Mouse (Mus musculus) heart, embryonic 12.5 days (tissue): ENCODE results near the gene Ankrd52. TPM values are rescaled to one million over a fixed set of nuclear protein-coding genes. Genes with fewer than 3 reads are reported as not detected.

Source experiments
- ATAC-seq: fragments of 200-750 bp; cut with Nextera tagmentation; 2 replicates; pipeline ENCODE4 v1.8.0; 2017; ENCODE audit warnings: moderate TSS enrichment, moderate library complexity; ENCODE audit not compliant: insufficient number of reproducible peaks, low FRiP score
- H3K27ac ChIP-seq: fragments of 300-500 bp; sonication (generic); 2 replicates; pipeline ENCODE4 v1.5.1; 2016; ENCODE audit warnings: mild to moderate bottlenecking, moderate library complexity; ENCODE audit not compliant: poor library complexity, severe bottlenecking
- H3K27me3 ChIP-seq: fragments of 300-500 bp; sonication (generic); replicated peaks from 2 replicates; pipeline ENCODE4 v1.6.1; 2016; ENCODE audit warnings: mild to moderate bottlenecking, moderate library complexity
- H3K36me3 ChIP-seq: fragments of 300-500 bp; sonication (generic); 2 replicates; pipeline ENCODE4 v1.6.1; 2016; ENCODE audit warnings: mild to moderate bottlenecking, moderate library complexity
- H3K4me1 ChIP-seq: fragments of 300-500 bp; sonication (generic); replicated peaks from 2 replicates; pipeline ENCODE4 v1.6.1; 2016; ENCODE audit warnings: mild to moderate bottlenecking
- H3K4me2 ChIP-seq: fragments of 300-500 bp; sonication (generic); 2 replicates; pipeline ENCODE4 v1.6.1; 2016; ENCODE audit warnings: mild to moderate bottlenecking, moderate library complexity
- H3K4me3 ChIP-seq: fragments of 300-500 bp; sonication (generic); 2 replicates; pipeline ENCODE4 v1.5.1; 2016; ENCODE audit warnings: mild to moderate bottlenecking
- H3K9ac ChIP-seq: fragments of 300-500 bp; sonication (generic); 2 replicates; pipeline ENCODE4 v1.6.1; 2016; ENCODE audit warnings: mild to moderate bottlenecking, moderate library complexity
- H3K9me3 ChIP-seq: fragments of 300-500 bp; sonication (generic); replicated peaks from 2 replicates; pipeline ENCODE4 v1.6.1; 2016; ENCODE audit warnings: mild to moderate bottlenecking, moderate library complexity
- WGBS: fragments of 180-500 bp; shearing (Covaris S2); methylation state at CpG from one replicate; pipeline ENCODE4 v1.1.7; 2016; 5-methylcytosine and 5-hydroxymethylcytosine counted together
- microRNA-seq: library from miRNA; unstranded; fragments of <30 nt; microRNA quantifications from one replicate; pipeline ENCODE4, GENCODE M21; 2017
- polyA plus RNA-seq: library from polyadenylated mRNA; unstranded; fragments of >200 nt; fragmentation: Nextera tagmentation; extraction: Ambion mirVana; gene quantifications from 2 replicates; pipeline ENCODE4 v1.2.1, GENCODE M21; 2016

Gene Ankrd52
- polyA plus RNA-seq, 1 experiment from 2014 or later: 10.6 TPM

DNA sequence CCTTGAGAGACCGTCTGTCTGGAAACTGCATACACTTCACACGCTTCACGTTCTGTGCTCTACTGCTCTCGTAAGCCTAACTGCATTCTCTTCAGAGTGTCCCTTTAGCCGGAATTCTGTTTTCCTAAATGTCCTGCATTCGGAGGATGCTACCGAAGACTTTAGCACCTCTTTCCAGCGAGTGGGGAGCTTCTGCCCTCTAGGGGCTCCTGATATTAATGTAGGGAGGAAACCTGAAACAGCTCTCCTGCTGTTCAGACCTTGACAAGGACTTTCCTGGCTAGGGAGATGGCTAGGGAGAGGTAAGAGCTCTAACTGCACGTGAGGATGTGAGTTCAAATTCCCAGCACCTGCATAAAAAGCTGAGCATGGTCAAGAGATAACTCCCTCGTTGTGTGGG lies 63.5 kb downstream of the Ankrd52 start:
- no peak overlapping the region for H3K27ac ChIP-seq
- H3K36me3 ChIP-seq: peaks cover 67% of the 10 kb centered on the region

DNA sequence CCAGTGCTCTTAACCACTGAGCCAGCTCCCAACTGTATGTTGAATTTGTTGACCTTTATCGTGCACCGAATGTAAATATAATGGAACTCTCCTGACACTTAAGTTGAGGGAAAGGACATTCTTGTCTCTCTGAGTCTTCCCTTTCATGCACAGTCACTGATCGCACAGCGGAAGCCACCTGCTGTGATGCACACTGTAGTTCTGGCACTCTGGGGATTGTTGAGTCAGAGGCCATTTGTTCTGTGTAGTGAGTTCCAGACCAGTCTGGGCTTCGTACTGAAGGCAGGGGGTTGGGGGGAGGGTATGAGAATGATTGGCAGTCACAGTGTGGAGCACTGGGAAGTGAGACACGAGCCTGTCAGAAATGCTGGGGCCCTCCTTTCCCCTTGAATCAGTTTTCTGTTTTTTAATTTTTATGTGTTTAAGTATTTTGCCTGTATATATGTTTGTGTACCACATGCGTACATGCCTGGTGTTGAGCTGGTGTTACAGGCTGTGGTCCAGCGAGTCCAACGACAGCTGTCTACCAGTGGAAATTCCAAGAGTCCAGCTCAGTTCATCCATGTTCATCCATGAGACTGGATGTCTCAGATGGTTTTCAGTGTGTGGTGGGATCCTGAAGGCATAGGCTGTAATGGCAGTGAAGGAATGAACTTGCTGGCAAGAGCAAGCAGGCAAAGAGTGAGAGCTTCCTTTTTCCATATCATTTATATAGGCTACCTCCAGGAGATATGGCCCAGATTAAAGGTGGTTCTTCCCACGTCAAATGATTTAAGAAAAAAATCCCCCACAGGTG lies 64.6 kb downstream of the Ankrd52 start:
- ATAC-seq: no peak
- Histone ChIP-seq H3K4me1 (peaks cover 5% of the 10 kb centered on the region), H3K27me3 (no peaks in the 10 kb centered on the region), H3K27ac (no peak overlapping the region), H3K9ac (no peak overlapping the region), H3K4me3 (no peak overlapping the region), H3K4me2 (no peak overlapping the region), H3K9me3 (no peaks in the 10 kb centered on the region), H3K36me3 (peaks cover 56% of the 10 kb centered on the region)
- WGBS: 89% methylated on average over 10 of the region's 10 CpGs

More for the DNA sequence above, 63.5 kb downstream of the Ankrd52 start:
- Histone ChIP-seq H3K9me3 (no peaks in the 10 kb centered on the region), H3K4me1 (peaks cover 12% of the 10 kb centered on the region), H3K4me2 (no peak overlapping the region), H3K27me3 (no peaks in the 10 kb centered on the region), H3K4me3 (no peak overlapping the region), H3K9ac (no peak overlapping the region)
- 58% methylated on average over 10 of the region's 10 CpGs for whole genome bisulfite sequencing
- ATAC-seq: no peak

DNA sequence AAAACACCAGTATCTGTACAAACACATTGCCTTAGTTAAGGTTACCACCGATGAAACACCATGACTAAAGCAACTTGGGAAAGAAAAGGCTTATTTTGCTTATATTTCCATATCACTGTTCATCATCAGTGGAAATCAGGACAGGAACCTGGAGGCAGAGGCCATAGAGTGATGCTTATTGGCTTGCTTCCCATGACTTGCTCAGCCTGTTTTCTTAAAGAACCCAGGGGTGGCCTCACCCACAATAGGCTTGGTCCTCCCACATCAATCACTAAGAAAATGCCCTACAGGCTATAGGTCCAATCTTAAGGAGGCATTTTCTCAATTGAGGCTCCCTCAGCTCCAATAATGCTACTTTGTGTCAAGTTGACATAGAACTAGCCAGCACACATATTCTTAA lies 65.8 kb downstream of the Ankrd52 start:
- no peak overlapping the region for H3K27ac ChIP-seq
- ATAC-seq: no peak

DNA sequence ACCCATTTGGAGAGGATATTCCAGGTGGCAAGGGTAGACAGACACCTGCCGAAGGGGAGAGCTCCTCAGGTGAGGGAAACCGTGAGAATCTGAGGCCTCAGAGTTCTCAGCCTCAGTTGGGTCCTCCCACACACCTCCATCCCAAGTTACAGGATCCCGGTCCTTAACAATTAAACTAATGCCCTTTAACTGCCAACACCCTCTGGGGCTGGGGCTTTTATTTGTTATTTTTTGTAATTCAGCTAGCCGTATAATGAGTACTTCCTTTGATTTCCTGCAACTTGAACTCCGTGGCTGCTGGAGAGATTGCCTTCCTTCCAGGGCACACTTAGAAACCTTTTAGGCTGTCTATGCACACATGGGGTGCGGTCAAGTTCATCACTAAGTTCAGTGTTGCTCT lies 67.4 kb downstream of the Ankrd52 start:
- Histone ChIP-seq H3K4me2 (no peak overlapping the region), H3K9ac (no peak overlapping the region), H3K27me3 (no peaks in the 10 kb centered on the region), H3K9me3 (no peaks in the 10 kb centered on the region), H3K4me3 (no peak overlapping the region), H3K36me3 (peaks cover 30% of the 10 kb centered on the region), H3K27ac (no peak overlapping the region), H3K4me1 (no peaks in the 10 kb centered on the region)
- WGBS: 67% methylated on average over 6 of the region's 6 CpGs
- no peak for ATAC-seq

More for the DNA sequence above, 65.8 kb downstream of the Ankrd52 start:
- Histone ChIP-seq H3K4me2 (no peak overlapping the region), H3K27me3 (no peaks in the 10 kb centered on the region), H3K9me3 (no peaks in the 10 kb centered on the region), H3K36me3 (peaks cover 45% of the 10 kb centered on the region), H3K4me3 (no peak overlapping the region), H3K4me1 (peaks cover 5% of the 10 kb centered on the region), H3K9ac (no peak overlapping the region)
- WGBS: 74% methylated on average over 1 of the region's 1 CpGs

DNA sequence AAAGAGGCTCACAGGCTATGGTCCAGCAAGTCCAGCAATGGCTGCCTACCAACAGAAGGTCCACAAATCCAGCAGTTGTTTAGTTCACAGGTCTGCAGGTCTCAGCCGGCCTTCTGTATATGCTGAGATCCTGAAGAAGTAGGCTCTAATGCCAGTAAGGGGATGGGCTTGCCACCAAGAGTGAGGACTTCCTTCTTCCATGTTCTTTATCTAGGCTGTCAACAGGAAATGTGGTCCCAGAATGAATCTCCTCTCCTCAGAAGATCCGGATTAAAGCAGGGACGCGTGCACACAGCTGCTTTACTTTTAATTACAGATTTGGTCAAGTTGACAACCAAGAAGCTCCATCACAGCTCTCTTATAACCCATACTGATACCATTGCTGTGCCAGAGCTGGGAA lies 68.5 kb downstream of the Ankrd52 start:
- ATAC-seq: no peak

DNA sequence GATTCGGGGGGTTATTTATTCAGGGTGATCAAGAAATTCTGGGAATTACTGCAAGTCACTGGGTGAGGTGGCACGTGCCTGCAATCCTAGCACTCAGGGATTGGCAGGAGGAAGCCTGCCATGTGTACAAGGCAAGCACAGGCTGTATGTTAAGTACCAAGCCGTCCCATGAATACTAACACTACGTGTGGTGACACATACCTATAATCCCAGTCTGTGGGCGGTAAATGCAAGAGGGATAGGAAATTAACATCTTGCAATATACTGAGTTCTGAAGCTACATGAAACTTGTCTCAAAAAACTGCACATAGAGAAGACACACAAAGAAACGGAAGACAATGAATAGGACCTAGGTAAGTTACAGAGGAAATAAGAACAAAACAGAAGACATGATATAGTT lies 74.1 kb downstream of the Ankrd52 start:
- H3K27me3 ChIP-seq: no peaks in the 10 kb centered on the region
- WGBS: 73% methylated on average over 6 of the region's 6 CpGs
- H3K9ac ChIP-seq: no peak overlapping the region
- H3K4me1 ChIP-seq: no peaks in the 10 kb centered on the region
- no peak overlapping the region for H3K27ac ChIP-seq
- no peak overlapping the region for H3K4me2 ChIP-seq
- H3K36me3 ChIP-seq: no peaks in the 10 kb centered on the region
- no peak overlapping the region for H3K4me3 ChIP-seq
- no peaks in the 10 kb centered on the region for H3K9me3 ChIP-seq
- ATAC-seq: no peak

More for the DNA sequence above, 68.5 kb downstream of the Ankrd52 start:
- no peaks in the 10 kb centered on the region for H3K4me1 ChIP-seq
- no peaks in the 10 kb centered on the region for H3K27me3 ChIP-seq
- no peak overlapping the region for H3K4me2 ChIP-seq
- no peaks in the 10 kb centered on the region for H3K9me3 ChIP-seq
- H3K27ac ChIP-seq: no peak overlapping the region
- no peak overlapping the region for H3K9ac ChIP-seq
- WGBS: 67% methylated on average over 4 of the region's 4 CpGs
- peaks cover 21% of the 10 kb centered on the region for H3K36me3 ChIP-seq
- H3K4me3 ChIP-seq: no peak overlapping the region

DNA sequence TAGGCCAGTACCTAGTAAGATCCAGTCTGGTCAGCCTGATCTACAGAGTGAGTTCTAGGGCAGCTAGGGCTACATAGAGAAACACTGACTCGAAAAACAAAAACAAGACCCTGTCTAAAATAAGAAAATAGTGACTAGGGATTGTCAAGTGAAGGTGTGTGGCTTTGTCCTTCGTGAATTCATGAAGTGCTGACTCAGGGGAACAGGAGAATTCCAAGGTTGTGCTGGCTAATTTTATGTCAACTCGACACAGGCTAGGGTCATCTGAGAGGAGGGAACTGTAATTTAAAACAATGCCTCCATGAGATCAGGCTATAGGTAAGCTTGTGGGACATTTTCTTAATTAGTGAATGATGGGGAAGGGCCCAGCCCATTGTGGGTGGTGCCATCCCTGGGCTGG lies 77.6 kb downstream of the Ankrd52 start:
- Histone ChIP-seq H3K27ac (no peak overlapping the region), H3K4me1 (no peaks in the 10 kb centered on the region), H3K4me3 (no peak overlapping the region), H3K9ac (no peak overlapping the region), H3K36me3 (no peaks in the 10 kb centered on the region), H3K4me2 (no peak overlapping the region), H3K27me3 (no peaks in the 10 kb centered on the region), H3K9me3 (no peaks in the 10 kb centered on the region)
- 75% methylated on average over 3 of the region's 3 CpGs for WGBS
- ATAC-seq: no peak

DNA sequence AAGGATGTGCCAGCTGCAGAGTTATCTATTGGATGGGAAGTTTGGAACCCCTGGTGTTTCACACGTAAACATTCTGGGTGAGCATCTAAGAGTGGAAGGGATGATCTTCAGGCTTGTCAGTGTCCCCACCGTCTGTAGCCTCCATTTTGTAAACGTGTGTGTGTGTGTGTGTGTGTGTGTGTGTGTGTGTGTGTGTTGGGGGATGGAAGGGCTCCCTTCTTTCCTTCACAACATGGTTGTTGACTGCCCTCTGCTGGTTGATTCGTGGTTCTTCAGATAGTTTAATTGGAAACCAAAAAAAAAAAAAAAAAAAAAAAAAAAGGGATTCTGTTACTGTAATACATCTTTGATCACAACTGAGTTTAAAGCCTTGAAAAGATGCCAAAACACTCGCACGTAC lies 78.4 kb downstream of the Ankrd52 start:
- no peak for ATAC-seq
- no peaks in the 10 kb centered on the region for H3K27me3 ChIP-seq
- 6% methylated on average over 6 of the region's 6 CpGs for WGBS
- H3K9me3 ChIP-seq: no peaks in the 10 kb centered on the region
- no peak overlapping the region for H3K27ac ChIP-seq
- H3K4me3 ChIP-seq: no peak overlapping the region
- no peaks in the 10 kb centered on the region for H3K36me3 ChIP-seq
- H3K4me1 ChIP-seq: peaks cover 3% of the 10 kb centered on the region
- no peak overlapping the region for H3K9ac ChIP-seq
- H3K4me2 ChIP-seq: peak overlapping the region; percentile 50

DNA sequence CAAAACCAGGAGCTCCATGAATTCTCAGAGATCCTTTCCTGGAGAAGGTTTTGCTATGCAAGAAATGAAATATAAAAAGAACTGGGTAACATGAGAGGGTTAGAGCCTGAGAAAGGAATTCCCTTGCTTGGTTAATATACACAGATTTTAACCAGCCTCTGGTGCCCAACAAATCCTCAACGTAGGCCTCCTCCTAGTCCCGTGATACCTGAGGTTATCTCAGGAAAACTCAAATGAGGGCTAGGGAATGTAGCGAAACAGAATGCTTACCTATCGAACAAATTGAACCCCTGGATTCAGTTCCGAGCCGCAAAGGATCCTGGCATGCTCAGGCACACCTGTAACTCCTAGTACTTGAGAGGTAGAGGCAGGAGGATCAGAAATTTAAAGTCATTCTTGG lies 80.8 kb downstream of the Ankrd52 start:
- peaks cover 9% of the 10 kb centered on the region for H3K36me3 ChIP-seq
- no peak overlapping the region for H3K4me2 ChIP-seq
- H3K4me1 ChIP-seq: peaks cover 13% of the 10 kb centered on the region
- H3K9me3 ChIP-seq: no peaks in the 10 kb centered on the region
- H3K9ac ChIP-seq: no peak overlapping the region
- ATAC-seq: no peak
- H3K4me3 ChIP-seq: no peak overlapping the region
- 84% methylated on average over 6 of the region's 6 CpGs for WGBS
- no peaks in the 10 kb centered on the region for H3K27me3 ChIP-seq
- no peak overlapping the region for H3K27ac ChIP-seq

Small RNAs within 50 kb of the gene (microRNA-seq; reads per million reads assigned to microRNA genes)
- gene Gm25361 (not detected), gene Gm26308 (not detected), gene Mir6914 (0.71 reads per million), gene Mir6915 (1.9 reads per million), gene Mir8105 (not detected)

Other genes with a start within 250 kb of the Ankrd52 start
- gene Rbms2, start 196.8 kb upstream of the Ankrd52 start, polyA plus RNA-seq: 43.4 and 44.1 TPM in 2 replicates
- 0.47 and 1.7 TPM in 2 replicates for gene Gls2, start 182.7 kb upstream of the Ankrd52 start, polyA plus RNA-seq
- gene Spryd4, start 165.3 kb upstream of the Ankrd52 start, polyA plus RNA-seq: 35.7 and 36.4 TPM in 2 replicates
- not detected in 2 replicates for gene Mip, start 151.3 kb upstream of the Ankrd52 start, polyA plus RNA-seq
- gene Timeless, start 145.1 kb upstream of the Ankrd52 start, polyA plus RNA-seq: 37.6 and 44.5 TPM in 2 replicates
- gene Apon, start 123.0 kb upstream of the Ankrd52 start, polyA plus RNA-seq: 0.20 and 0.31 TPM in 2 replicates
- 0.45 TPM in 1 of 2 replicates, not detected in the other for gene Apof, start 108.4 kb upstream of the Ankrd52 start, polyA plus RNA-seq
- gene Stat2, start 106.6 kb upstream of the Ankrd52 start, polyA plus RNA-seq: 11.2 and 12.2 TPM in 2 replicates
- 1.2 and 1.8 TPM in 2 replicates for gene Il23a, start 78.4 kb upstream of the Ankrd52 start, polyA plus RNA-seq
- gene Pan2, start 73.8 kb upstream of the Ankrd52 start, polyA plus RNA-seq: 30.0 and 31.7 TPM in 2 replicates
- gene Cnpy2, start 54.7 kb upstream of the Ankrd52 start, polyA plus RNA-seq: 201 and 209 TPM in 2 replicates
- gene Cs, start 39.4 kb upstream of the Ankrd52 start, polyA plus RNA-seq: 418 and 430 TPM in 2 replicates
- gene Coq10a, start 8.1 kb upstream of the Ankrd52 start, polyA plus RNA-seq: 15.9 and 16.2 TPM in 2 replicates
- 0.28 and 0.42 TPM in 2 replicates for gene Slc39a5, start 24.1 kb downstream of the Ankrd52 start, polyA plus RNA-seq
- 57.3 and 57.9 TPM in 2 replicates for gene Nabp2, start 34.4 kb downstream of the Ankrd52 start, polyA plus RNA-seq
- gene Rnf41, start 34.5 kb downstream of the Ankrd52 start, polyA plus RNA-seq: 27.7 and 29.9 TPM in 2 replicates
- gene Smarcc2, start 82.1 kb downstream of the Ankrd52 start, polyA plus RNA-seq: 83.3 and 86.9 TPM in 2 replicates
- 1,237 and 1,275 TPM in 2 replicates for gene Myl6, start 117.0 kb downstream of the Ankrd52 start, polyA plus RNA-seq
- gene Myl6b, start 121.6 kb downstream of the Ankrd52 start, polyA plus RNA-seq: 3.0 and 4.0 TPM in 2 replicates
- 25.0 and 26.5 TPM in 2 replicates for gene Esyt1, start 148.8 kb downstream of the Ankrd52 start, polyA plus RNA-seq
- gene Zc3h10, start 170.7 kb downstream of the Ankrd52 start, polyA plus RNA-seq: 10.2 and 11.9 TPM in 2 replicates
- gene Rpl41, start 172.2 kb downstream of the Ankrd52 start, polyA plus RNA-seq: 2,275 and 2,341 TPM in 2 replicates
- 132 and 136 TPM in 2 replicates for gene Pa2g4, start 188.9 kb downstream of the Ankrd52 start, polyA plus RNA-seq
- gene Erbb3, start 212.5 kb downstream of the Ankrd52 start, polyA plus RNA-seq: 7.5 and 7.6 TPM in 2 replicates
- gene Rps26, start 249.6 kb downstream of the Ankrd52 start, polyA plus RNA-seq: 420 and 432 TPM in 2 replicates